Mouse (Mus musculus): ENCODE measurements around the gene Fasl. TPM values are rescaled to one million over a fixed set of nuclear protein-coding genes. Genes with fewer than 3 reads are reported as not detected.

Gene Fasl
- not detected for polyA plus RNA-seq (2014; fragmentation: Illumina TruSeq; extraction: RNeasy Lipid Tissue Mini Kit (QIAGEN cat#74804); ENCODE audit: low read depth, low replicate concordance)

GRCm38 (mm10) chr1:161788339-161788738 lies at the start of gene Fasl:
Gene Fasl, minus strand, starts transcription at chr1:161788495.

Other genes with a start within 250 kb of the Fasl start
- gene Suco, start 88.2 kb upstream of the Fasl start, polyA plus RNA-seq (2014; fragmentation: Illumina TruSeq; extraction: RNeasy Lipid Tissue Mini Kit (QIAGEN cat#74804); ENCODE audit: low read depth, low replicate concordance), result 12.3 TPM
- 14.9 TPM for gene Pigc, start 180.7 kb upstream of the Fasl start, polyA plus RNA-seq (2014; fragmentation: Illumina TruSeq; extraction: RNeasy Lipid Tissue Mini Kit (QIAGEN cat#74804); ENCODE audit: low read depth, low replicate concordance)
- gene 4930558K02Rik, start 191.1 kb upstream of the Fasl start, polyA plus RNA-seq (2014; fragmentation: Illumina TruSeq; extraction: RNeasy Lipid Tissue Mini Kit (QIAGEN cat#74804); ENCODE audit: low read depth, low replicate concordance), result not detected